Mouse (Mus musculus) thymus, postnatal 0 days (tissue): ENCODE results near the gene Mcu. TPM values are rescaled to one million over a fixed set of nuclear protein-coding genes. Genes with fewer than 3 reads are reported as not detected.
A peak's percentile ranks its signal among the peaks of the same experiment; 100 is the strongest.

Experiments used
- DNase-seq: peaks from one replicate; pipeline ENCODE4 v3.0.0-alpha.2; 2015; ENCODE audit warnings: low spot score
- polyA plus RNA-seq: library from polyadenylated mRNA; unstranded; fragments of >200 nt; fragmentation: Nextera tagmentation; extraction: Ambion mirVana; gene quantifications from 2 replicates; pipeline ENCODE4 v1.2.1, GENCODE M21; 2015

The Mcu gene
- polyA plus RNA-seq, 1 experiment from 2014 or later, result 29.3 TPM

DNA sequence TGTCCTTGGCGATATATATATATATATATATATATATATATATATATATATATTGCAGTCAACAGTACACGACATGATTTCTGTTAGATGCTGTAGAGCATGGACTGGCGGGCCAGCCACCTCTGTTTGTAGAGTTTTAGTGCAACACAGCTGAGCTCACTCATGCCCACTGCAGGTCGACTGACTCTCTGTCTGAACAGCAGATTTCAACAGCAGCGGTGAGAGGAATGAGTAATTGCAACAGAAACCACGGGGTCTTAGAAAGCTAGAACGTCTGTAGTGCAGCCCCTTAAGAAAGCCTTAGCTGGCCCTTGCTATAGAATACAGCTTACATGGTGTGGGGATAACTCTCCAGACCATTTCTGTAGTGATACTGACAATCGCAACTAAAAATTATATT lies 121.6 kb downstream of the Mcu start:
- no peak for DNase-seq

DNA sequence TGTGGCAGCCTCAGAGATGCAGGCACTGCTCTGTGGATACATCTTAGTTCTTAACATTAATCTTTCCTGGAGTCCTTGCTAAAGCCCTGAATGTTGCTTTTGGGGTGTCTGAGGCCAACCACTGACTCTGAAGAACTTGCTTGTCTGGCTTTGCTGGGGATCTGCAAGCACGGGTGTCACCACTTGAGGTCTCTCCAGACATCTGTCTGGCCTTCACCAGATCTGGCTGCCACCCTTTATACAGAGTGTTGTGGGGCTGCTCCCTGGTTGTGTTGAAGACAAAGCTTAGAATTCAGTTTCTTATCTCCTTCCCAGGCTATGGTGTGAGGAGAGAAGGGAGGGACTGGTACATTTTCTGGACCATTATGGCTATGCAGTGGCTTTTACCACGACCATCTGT lies 122.4 kb downstream of the Mcu start:
- peak; percentile 33 for DNase-seq

DNA sequence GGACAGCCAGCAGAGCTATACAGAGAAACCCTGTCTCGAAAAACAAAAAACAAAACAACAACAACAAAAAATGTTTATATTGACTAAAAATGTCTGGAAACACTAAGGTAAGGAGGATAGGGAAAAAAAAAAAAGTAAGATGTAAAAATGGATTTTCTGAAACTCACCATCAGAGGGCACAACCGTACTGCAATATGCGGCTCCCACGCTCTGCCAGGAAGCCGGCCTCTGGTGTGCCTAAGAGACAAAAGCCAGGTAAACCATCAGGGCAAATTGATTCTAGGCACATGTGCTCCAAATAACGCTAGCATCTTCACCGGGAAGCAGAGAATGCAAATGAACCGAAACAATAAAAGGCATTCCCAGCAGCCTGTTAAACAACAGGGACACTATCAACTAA lies 125.6 kb downstream of the Mcu start:
- peak; percentile 38 for DNase-seq

DNA sequence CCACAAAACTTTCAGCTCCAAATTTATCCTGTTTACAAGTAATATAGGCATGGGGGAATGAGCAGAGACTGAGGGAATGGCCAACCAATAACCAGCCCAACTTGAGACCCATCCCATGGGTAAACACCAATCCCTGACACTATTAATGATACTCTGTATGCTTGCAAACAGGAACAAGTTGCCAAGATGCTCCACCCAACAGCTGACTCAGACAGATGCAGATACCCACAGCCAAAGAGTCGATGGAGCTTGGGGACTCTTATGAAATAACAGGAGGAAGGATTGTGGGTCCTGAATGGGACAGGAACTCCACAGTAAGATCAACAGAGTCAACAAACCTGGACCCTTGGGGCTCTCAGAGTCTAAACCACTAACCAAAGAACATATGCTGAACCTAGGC lies 127.1 kb downstream of the Mcu start:
- no peak for DNase-seq

DNA sequence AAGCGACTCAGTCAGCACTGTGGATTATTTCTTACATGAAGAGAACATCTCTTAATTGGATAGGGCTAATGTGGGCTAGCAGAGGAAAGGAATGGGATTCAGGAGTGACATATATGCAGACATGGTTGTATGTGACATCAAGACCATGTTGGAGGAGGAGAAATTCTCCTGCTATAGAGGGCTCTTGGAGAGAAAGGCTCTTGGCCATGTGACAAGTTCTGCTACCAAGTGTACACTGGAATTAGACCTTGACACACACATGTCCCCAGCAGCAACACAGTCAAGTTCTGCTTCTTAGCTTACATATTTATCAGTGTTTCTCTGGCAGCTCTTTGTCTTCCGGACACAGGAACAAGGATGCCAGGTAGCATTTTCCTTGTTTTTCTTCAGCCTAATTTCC lies 129.1 kb downstream of the Mcu start:
- DNase-seq, result no peak

DNA sequence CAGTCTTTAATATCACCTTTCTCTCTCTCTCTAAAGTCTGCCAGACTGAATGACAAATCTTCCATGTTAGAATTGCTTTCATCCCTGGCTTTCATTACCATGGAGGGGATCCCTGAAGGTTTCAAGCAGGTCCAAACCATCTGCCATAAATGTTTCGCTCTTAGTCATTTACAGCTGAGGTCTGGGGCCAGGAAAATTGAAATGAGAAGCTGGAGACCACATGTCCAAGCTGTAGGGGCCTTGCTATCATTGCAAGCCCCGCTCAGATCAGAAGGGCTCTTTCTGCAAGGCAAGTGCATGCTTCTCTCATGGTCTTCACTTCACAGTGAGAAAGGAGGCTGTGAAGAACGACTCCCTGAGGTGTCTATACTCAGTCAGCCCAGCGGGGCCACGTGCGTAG lies 132.2 kb downstream of the Mcu start:
- DNase-seq, result no peak

DNA sequence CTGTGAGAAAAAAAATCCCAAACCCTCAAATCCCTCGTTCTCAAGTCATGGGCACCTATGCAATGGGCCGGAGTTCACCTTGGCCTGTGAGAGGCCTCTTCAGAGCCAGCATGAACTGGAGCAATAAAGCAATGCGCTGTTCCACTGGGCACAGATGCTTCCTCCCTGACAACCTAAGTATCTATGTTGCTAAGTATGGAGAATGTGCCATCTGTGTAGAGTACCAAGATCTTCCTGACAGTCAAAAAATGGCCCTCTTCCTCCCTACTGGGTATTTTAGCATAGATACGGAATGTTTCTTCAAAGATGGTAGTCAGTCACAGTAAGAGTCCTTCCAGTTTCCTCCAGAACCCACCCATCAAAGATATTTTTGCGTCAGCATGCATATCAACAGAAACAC lies 135.1 kb downstream of the Mcu start:
- DNase-seq, result no peak

DNA sequence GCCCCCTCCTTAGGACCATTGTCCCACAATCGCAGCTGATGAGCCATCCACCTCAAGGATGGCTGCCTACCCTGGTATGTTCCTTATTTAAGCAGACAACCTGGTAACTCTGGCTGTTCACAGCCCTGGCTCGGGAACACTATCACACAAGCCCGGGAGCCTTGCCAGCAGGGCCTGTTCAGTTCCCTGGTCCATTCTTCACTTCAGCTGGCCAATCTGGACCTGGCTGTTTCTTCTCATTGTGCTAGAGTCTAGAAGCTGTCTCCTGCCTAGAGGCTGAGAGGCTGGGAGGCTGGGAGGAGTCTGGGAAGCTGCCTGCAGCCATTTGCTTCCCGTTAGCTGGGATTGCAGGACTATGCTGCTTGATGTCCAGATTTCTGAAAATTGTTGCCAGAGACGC lies 146.0 kb downstream of the Mcu start:
- DNase-seq, result no peak

DNA sequence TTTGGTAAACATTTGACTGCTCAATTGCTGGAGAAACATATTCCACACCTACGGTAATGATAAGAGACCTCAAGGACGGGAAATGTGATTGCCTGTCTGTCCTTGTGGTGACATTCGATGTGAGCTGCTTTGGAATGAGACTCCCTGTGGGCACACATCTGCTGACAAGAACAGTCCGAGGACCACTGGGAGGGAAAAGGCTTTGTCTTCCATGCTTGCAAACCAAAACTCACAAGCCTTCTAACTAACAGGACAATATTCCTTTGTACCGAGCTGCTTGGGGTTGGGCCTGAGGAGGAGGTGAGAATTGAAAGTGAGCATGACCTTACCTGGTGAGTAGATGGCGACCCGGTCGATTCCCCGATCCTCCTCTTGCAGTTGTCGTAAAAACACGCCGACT lies 149.2 kb downstream of the Mcu start:
- DNase-seq, result no peak

DNA sequence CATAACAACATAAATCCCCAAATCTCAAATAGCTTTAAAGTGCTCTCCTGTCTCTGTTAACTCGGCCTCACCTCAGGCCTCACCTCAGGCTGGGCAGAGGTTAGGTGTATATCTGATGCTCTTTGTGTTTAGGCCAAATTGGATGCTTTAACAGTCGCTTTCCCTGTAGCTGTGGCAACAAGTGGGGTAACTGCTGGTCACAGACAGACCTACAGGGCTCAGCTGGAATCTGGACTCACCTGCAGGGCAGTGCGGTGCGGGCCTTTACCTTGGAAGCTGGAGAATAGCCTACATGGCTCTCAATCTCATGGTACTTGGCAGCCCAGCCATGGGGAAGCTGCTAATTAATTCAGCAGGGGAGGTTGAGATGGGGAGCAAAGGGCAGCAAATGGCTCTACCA lies 149.9 kb downstream of the Mcu start:
- no peak for DNase-seq

DNA sequence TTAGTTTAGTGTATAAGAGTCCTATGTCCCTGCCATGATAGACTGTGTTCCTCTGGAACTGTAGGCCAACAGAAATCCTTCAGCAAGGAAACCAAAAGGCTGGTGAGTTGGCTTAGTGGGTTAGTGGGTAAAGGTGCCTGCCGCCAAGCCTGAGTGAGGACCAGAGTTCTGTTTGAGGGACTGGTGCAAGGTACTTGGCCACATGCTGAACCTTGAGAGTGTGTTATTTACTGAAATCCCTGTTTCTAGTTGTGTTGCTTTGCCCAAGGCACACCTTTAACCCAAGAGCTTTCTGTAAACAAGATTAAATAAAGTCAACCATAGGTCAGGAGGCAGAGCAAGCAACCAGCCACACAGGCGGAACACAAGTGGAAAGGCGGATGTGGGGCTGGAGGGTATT lies 150.9 kb downstream of the Mcu start:
- DNase-seq, result no peak

DNA sequence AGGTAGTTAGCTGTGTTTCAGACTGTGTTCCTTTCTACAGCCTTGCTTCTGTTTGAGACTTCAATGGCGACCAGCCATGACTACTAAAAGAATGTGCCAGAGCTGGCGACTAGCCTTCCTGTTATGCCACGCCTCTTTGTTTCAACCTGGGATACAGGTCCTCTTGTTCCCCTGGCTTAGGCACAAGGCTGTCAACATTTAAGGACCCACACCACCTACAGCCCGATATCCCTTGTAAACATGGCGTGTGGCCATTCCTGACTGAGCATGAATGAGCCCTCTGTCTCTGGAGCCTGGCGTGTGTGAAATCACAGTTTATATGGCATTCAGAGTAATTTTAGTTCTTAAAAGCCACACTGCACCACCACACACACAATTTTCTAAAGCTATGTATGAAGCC lies 154.2 kb downstream of the Mcu start:
- no peak for DNase-seq

DNA sequence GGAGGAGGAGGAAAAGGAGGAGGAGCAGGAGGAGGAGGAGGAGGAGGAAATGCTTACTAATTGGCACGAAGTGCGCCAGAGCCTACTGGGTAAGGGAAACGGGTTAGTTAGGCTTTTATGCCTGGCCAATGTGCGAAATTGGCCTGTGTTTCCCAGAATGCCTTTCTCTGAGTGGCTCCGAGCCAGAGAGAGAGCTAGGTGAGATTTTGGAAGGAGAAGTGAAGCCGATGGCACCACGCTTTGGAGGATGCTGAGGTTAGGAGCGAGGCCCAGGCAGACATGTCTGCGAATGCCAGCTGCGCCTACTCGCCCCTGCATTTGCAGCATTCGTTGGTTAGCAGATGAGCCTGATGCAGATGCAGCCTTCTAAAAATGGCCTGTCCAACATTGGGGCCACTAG lies 156.7 kb downstream of the Mcu start:
- DNase-seq, result no peak

DNA sequence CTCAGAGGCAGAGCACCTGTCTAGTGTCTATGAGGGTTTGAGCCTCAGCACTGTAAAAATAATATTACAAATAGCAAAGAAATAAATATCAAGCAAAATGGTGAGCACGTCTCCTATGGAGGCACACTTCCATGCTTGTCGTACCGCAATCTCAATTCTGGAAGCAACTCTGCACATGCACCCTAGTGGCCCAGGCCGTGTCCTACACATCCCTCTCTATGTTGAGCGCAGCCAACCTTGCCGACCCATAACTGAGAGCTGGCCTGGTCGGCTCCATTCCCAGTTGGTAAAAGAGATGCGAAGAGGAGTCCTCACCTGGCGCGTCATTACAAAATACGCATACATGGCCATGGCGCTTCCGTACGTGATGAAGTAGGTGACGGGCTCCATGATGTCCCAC lies 161.9 kb downstream of the Mcu start:
- DNase-seq, result no peak

DNA sequence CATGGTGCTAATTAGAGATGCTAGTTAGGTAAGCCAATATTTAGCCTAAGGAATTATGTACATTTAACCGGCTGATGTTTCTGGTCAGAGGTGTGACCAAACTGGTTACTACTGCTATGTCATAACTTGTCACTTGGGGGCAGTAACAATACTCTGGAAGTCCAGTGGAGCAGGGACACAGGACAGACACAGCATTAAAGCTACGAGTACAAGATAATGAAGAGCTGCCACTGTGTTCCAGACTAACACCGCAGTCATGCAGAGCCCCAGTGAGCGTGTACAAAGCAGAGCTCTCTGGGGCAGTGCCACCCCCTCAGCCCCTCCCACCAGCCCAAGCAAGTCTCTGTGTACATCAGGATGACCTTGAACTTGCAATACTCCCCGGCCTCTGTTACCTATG lies 164.7 kb downstream of the Mcu start:
- DNase-seq, result peak; percentile 25

DNA sequence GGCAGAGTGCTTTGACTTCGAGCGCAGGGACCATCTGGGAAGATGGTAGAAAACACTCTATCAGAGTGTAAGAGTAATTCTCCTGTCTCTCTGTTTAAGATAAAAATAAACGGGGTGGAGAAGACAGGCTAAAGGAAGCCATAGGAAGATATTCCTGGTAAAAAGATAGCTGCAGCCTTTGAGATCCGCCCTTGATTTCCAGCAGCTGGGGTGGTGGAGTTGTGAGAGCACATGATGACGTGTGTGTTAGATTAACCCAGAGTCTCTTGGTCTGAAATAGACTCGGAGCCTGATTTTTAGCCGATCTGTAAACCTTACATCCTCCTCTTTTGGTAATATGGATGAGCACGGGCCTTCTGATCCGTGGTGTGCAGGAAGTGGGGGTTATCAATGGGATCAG lies 168.9 kb downstream of the Mcu start:
- DNase-seq, result no peak

DNA sequence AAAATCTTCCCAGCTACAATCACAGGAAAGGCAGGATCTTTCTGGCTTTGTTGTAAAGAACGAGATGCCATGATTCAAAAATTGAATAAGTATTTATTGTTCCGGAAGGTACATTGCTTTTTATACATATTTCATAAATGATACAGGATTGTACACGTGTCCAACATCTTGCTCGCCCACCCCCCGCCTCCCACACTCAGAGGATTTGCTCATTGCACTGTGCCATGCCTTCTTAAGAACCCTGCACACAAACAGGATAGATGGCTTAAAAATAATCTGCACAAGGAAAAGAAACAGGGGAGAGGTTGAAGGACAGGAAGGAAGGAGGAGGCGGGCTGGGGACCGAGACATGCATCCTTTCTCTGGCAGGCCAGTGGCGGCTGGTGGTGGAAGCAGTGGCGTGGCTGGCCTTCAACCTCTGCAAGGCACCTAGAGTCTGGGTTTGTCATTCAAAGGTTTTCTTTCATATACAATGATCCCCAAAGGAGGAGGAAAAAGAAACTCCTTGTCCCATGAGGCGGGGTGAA lies 169.5 kb downstream of the Mcu start:
- no peak for DNase-seq

DNA sequence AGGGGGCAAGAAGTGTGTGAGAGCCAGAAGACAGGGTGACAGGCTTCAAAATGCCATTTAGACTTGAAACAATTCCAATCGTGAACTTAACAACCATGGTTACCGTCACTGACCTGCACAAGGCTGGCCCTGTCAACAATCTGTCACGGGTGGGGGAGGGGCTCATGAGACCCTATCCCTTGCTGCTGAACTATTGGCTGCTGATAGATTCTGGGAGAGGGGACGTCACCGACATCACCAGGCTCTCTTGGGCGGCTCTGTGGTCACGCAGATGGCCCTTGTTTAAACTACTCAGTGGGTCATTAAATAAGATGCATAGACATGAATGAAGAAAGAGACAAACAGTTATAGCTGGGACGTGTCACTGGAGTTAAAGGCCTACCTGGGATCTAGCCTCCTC lies 171.9 kb downstream of the Mcu start:
- DNase-seq, result no peak

DNA sequence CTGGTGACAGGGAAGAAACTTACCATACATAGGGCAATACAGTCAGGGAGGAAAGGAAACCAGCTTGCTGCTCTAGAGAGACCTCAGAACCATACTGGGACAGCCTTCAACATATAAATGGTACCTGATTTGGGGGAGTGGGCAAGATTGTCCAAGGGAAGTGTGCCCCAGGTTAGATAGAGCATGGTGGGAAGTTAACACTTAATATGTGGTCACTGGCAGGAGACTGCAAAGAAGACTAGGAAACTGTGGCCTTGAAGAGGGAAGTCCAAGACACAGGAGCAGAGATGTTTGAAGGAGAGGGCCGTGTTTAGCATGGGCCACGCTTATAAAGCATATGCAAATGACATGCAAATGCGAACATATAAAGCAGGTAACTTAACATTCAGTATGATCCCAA lies 172.4 kb downstream of the Mcu start:
- DNase-seq, result no peak

DNA sequence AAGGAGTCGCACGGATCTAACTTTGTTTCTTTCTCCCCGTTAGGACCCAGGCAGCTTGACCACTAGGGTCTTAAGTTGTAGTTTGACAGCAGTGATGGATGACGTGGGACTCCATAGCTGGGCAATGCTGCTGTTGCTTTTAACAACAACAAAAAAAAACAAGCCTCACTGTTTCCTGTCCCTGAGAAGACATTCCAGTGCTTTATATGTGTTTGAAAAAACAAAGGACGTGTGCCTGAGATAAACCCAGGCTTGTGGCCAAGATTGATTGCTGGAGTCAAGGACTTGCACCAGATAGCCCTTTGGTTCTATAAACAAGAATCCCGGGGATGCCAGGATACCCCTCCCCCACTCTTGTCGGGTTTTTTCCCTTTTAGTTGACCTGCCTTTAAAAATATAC lies 173.3 kb downstream of the Mcu start:
- no peak for DNase-seq

DNA sequence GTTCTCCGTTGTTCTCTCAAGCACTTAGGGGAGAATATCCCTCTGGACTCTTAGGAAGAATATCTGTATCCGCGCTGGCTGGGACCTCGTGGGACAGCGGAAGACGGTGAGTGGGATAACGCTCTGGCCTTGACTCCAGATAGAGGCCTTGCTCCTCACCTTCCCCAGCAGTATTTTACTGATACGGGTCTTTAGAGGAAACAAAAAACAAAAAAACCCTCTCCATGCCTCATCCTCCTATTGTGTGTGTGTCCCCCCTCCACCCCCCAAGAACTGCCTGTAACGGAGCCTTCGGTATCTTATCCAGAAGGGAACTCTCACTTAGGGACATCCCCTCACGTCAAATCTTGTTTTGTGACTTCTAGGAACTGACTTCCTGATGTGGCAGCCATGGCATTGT lies 174.8 kb downstream of the Mcu start, which contains the start of gene Oit3:
Oit3 (minus strand) TSS at position 44 of the 400 bp plus-strand sequence.
- DNase-seq, result no peak

DNA sequence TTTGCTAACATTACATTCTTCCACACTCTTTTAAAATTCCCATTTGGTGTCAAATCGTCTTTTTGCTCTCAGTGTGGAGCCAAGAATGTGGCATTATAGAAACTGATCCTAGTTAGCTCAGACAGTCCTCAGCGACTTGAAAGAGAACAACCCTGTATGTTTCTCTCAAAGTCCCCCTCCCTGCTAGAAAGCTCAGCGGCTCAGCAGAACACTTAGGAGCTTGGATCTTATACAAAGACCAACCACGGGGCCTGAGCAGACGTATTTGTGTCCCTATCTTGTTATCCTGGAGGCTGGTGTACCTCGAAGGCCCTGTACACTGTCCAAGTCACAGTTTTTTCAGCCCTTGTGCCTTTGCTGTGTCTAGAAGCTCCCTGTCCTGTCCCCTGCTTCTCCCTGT lies 176.3 kb downstream of the Mcu start:
- no peak for DNase-seq

DNA sequence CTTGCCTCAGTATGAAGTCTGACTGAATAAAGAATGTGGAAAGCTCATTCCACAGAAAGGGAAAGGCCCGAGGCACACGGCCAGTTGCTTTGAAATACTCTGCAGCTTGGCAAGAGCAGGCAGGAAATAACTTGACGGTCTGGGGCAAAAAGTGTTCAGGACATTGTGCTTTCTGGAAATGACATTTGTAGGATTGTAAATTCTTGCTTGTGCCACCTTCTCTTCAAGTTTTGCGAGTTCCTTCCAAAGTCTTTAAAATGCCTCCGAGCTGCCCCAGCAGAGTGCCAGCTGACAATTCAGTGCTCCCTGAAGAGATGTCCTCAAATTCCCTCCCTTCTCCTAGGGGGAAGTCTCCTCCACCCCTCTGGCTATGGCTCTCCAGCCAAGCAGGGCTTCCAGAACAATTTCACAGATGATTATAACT lies 177.0 kb downstream of the Mcu start:
- no peak for DNase-seq

DNA sequence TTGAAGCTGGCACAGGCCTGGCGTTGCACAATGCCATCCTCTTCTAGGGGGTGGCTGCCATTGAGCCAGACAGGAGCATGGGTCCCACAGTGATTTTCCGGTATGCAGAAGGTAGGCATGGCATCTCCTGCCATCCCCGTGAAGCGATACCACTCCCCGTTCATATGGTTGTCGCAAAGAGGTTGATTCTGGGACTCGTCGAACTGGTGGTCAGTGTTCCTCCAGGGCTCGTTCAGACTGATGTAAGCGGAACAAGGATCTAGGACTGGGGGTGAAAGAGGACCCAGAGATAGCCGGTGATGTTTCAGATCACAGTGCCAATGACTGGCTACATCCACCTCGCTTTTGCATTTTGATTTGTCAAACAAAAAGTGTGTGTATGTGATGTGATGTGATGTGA lies 177.8 kb downstream of the Mcu start:
- DNase-seq, result no peak
